Mouse (Mus musculus) midbrain, embryonic 11.5 days (tissue): ENCODE data around the gene Ppp2r5e. TPM values are rescaled to one million over a fixed set of nuclear protein-coding genes. Genes with fewer than 3 reads are reported as not detected.

Experiments
- ATAC-seq: fragments of 200-750 bp; cut with Nextera tagmentation; 2 replicates; pipeline ENCODE4 v1.8.0; 2017; ENCODE audit warnings: moderate TSS enrichment, moderate library complexity; ENCODE audit not compliant: low FRiP score
- DNase-seq: peaks from one replicate; pipeline ENCODE4 v3.0.0; 2015; ENCODE audit warnings: low spot score; ENCODE audit errors: missing footprints
- H3K27ac ChIP-seq: fragments of 300-500 bp; sonication (generic); 2 replicates; pipeline ENCODE4 v1.5.1; 2014; ENCODE audit warnings: low read depth, low read length
- H3K27me3 ChIP-seq: fragments of 300-500 bp; sonication (generic); 2 replicates; pipeline ENCODE4 v1.6.1; 2014; ENCODE audit warnings: mild to moderate bottlenecking, low read length, moderate library complexity, mixed read lengths; ENCODE audit not compliant: control insufficient read depth, insufficient read depth
- H3K36me3 ChIP-seq: fragments of 300-500 bp; sonication (generic); 2 replicates; pipeline ENCODE4 v1.6.1; 2014; ENCODE audit warnings: mild to moderate bottlenecking, low read length, moderate library complexity, mixed read lengths; ENCODE audit not compliant: control insufficient read depth, insufficient read depth
- H3K4me1 ChIP-seq: fragments of 300-500 bp; sonication (generic); 2 replicates; pipeline ENCODE4 v1.6.1; 2014; ENCODE audit warnings: low read length; ENCODE audit not compliant: control insufficient read depth, insufficient read depth
- H3K4me2 ChIP-seq: fragments of 300-500 bp; sonication (generic); 2 replicates; pipeline ENCODE4 v1.6.1; 2014; ENCODE audit warnings: mild to moderate bottlenecking, moderate library complexity
- H3K4me3 ChIP-seq: fragments of 300-500 bp; sonication (generic); 2 replicates; pipeline ENCODE4 v1.5.1; 2014; ENCODE audit warnings: low read depth, low read length
- H3K9ac ChIP-seq: fragments of 300-500 bp; sonication (generic); 2 replicates; pipeline ENCODE4 v1.6.1; 2014; ENCODE audit warnings: low read length
- H3K9me3 ChIP-seq: fragments of 300-500 bp; sonication (generic); 2 replicates; pipeline ENCODE4 v1.6.1; 2016; ENCODE audit warnings: low read length; ENCODE audit not compliant: control insufficient read depth
- WGBS: fragments of 180-500 bp; shearing (Covaris S2); extraction: QIAGEN DNeasy Blood & Tissue Kit; methylation state at CpG from one replicate; pipeline ENCODE4 v1.1.7; 2014; 5-methylcytosine and 5-hydroxymethylcytosine counted together
- polyA plus RNA-seq: library from polyadenylated mRNA; unstranded; fragments of >200 nt; fragmentation: Nextera tagmentation; extraction: Ambion mirVana; gene quantifications from 2 replicates; pipeline ENCODE4 v1.2.1, GENCODE M21; 2014

Ppp2r5e gene
- polyA plus RNA-seq, 1 experiment from 2014 or later = 24.7 TPM

- WGBS = 66% methylated on average over 7 of the region's 7 CpGs
- no peak for DNase-seq
- no peaks in the 10 kb centered on the region for H3K36me3 ChIP-seq
- H3K9me3 ChIP-seq = no peaks in the 10 kb centered on the region
- no peak overlapping the region for H3K9ac ChIP-seq
- H3K27ac ChIP-seq = no peak overlapping the region
- H3K4me2 ChIP-seq = no peak overlapping the region
- no peak overlapping the region for H3K4me3 ChIP-seq
- H3K4me1 ChIP-seq = peaks cover 13% of the 10 kb centered on the region
- H3K27me3 ChIP-seq = no peaks in the 10 kb centered on the region
- no peak; the same call in 1 of the 2 replicates for ATAC-seq
Observed at GRCm38 (mm10) chr12:75536566-75536965, 59.5 kb downstream of the Ppp2r5e start.

- Histone ChIP-seq H3K4me3 (no peak overlapping the region), H3K4me2 (no peak overlapping the region), H3K36me3 (no peaks in the 10 kb centered on the region), H3K27me3 (no peaks in the 10 kb centered on the region), H3K9me3 (no peaks in the 10 kb centered on the region), H3K27ac (no peak overlapping the region), H3K4me1 (peaks cover 13% of the 10 kb centered on the region), H3K9ac (no peak overlapping the region)
- ATAC-seq (no peak), DNase-seq (no peak)
Observed at GRCm38 (mm10) chr12:75533145-75533544, 62.9 kb downstream of the Ppp2r5e start.

GRCm38 (mm10) chr12:75531895-75532294 lies 64.2 kb downstream of the Ppp2r5e start:
- H3K36me3 ChIP-seq = no peaks in the 10 kb centered on the region
- no peak overlapping the region for H3K4me2 ChIP-seq
- H3K4me1 ChIP-seq = peaks cover 2% of the 10 kb centered on the region; the same call in 1 of the 2 replicates
- no peak for ATAC-seq
- no peaks in the 10 kb centered on the region for H3K9me3 ChIP-seq
- no peak for DNase-seq
- no peaks in the 10 kb centered on the region for H3K27me3 ChIP-seq
- WGBS = 94% methylated on average over 2 of the region's 2 CpGs
- no peak overlapping the region for H3K9ac ChIP-seq
- H3K4me3 ChIP-seq = no peak overlapping the region
- H3K27ac ChIP-seq = no peak overlapping the region

- Histone ChIP-seq H3K4me1 (0 out of 2 replicates have a peak, but pooled peaks cover 2% of the 10 kb centered on the region), H3K36me3 (no peaks in the 10 kb centered on the region), H3K27ac (no peak overlapping the region), H3K9me3 (no peaks in the 10 kb centered on the region), H3K9ac (no peak overlapping the region), H3K4me3 (no peak overlapping the region), H3K27me3 (no peaks in the 10 kb centered on the region), H3K4me2 (no peak overlapping the region)
- DNase-seq (no peak), ATAC-seq (no peak)
- 85% methylated on average over 7 of the region's 7 CpGs for WGBS
Observed at GRCm38 (mm10) chr12:75528857-75529808, 66.9 kb downstream of the Ppp2r5e start.

GRCm38 (mm10) chr12:75528300-75528699 lies 67.7 kb downstream of the Ppp2r5e start:
- DNase-seq (no peak), ATAC-seq (no peak)
- Histone ChIP-seq H3K4me1 (0 out of 2 replicates have a peak, but pooled peaks cover 2% of the 10 kb centered on the region), H3K4me2 (no peak overlapping the region), H3K9me3 (no peaks in the 10 kb centered on the region), H3K27me3 (no peaks in the 10 kb centered on the region), H3K9ac (no peak overlapping the region), H3K4me3 (no peak overlapping the region), H3K27ac (no peak overlapping the region), H3K36me3 (no peaks in the 10 kb centered on the region)
- WGBS = 90% methylated on average over 1 of the region's 1 CpGs

GRCm38 (mm10) chr12:75524199-75524598 lies 71.8 kb downstream of the Ppp2r5e start:
- H3K4me3 ChIP-seq = no peak overlapping the region
- no peak for DNase-seq
- H3K4me1 ChIP-seq = peaks cover 8% of the 10 kb centered on the region
- H3K27me3 ChIP-seq = no peaks in the 10 kb centered on the region
- no peak for ATAC-seq
- H3K4me2 ChIP-seq = no peak overlapping the region
- 86% methylated on average over 3 of the region's 3 CpGs for WGBS
- no peak overlapping the region for H3K27ac ChIP-seq
- no peaks in the 10 kb centered on the region for H3K36me3 ChIP-seq
- H3K9ac ChIP-seq = no peak overlapping the region
- no peaks in the 10 kb centered on the region for H3K9me3 ChIP-seq

- H3K9ac ChIP-seq = no peak overlapping the region
- H3K27ac ChIP-seq = no peak overlapping the region
- ATAC-seq (no peak), DNase-seq (no peak)
- 94% methylated on average over 2 of the region's 2 CpGs for WGBS
- H3K27me3 ChIP-seq = no peaks in the 10 kb centered on the region
- H3K4me1 ChIP-seq = peaks cover 8% of the 10 kb centered on the region
- H3K9me3 ChIP-seq = no peaks in the 10 kb centered on the region
- H3K4me3 ChIP-seq = no peak overlapping the region
- no peak overlapping the region for H3K4me2 ChIP-seq
- H3K36me3 ChIP-seq = no peaks in the 10 kb centered on the region
Observed at GRCm38 (mm10) chr12:75522931-75523330, 73.1 kb downstream of the Ppp2r5e start.

GRCm38 (mm10) chr12:75522360-75522759 lies 73.7 kb downstream of the Ppp2r5e start:
- no peaks in the 10 kb centered on the region for H3K9me3 ChIP-seq
- WGBS = 85% methylated on average over 2 of the region's 2 CpGs
- no peaks in the 10 kb centered on the region for H3K27me3 ChIP-seq
- DNase-seq (no peak), ATAC-seq (no peak)
- no peaks in the 10 kb centered on the region for H3K36me3 ChIP-seq
- H3K9ac ChIP-seq = no peak overlapping the region
- H3K4me3 ChIP-seq = no peak overlapping the region
- no peak overlapping the region for H3K27ac ChIP-seq
- no peak overlapping the region for H3K4me2 ChIP-seq
- peaks cover 8% of the 10 kb centered on the region for H3K4me1 ChIP-seq

GRCm38 (mm10) chr12:75520395-75520794 lies 75.7 kb downstream of the Ppp2r5e start:
- ATAC-seq (peak; percentile 61), DNase-seq (no peak)
- no peak overlapping the region for H3K4me3 ChIP-seq
- 51% methylated on average over 3 of the region's 3 CpGs for WGBS
- no peaks in the 10 kb centered on the region for H3K9me3 ChIP-seq
- no peak overlapping the region for H3K27ac ChIP-seq
- no peak overlapping the region for H3K4me2 ChIP-seq
- no peaks in the 10 kb centered on the region for H3K36me3 ChIP-seq
- H3K9ac ChIP-seq = no peak overlapping the region
- H3K4me1 ChIP-seq = peaks cover 8% of the 10 kb centered on the region
- no peaks in the 10 kb centered on the region for H3K27me3 ChIP-seq
